15 mouse cellular contexts compared by ENCODE assay signal in genomic region chr10:20119504-20120425, GRCm38 (mm10). TPM values are rescaled to one million over a fixed set of nuclear protein-coding genes. Genes with fewer than 3 reads are reported as not detected.
DNase-seq lines count a peak whose midpoint lies in the region; ATAC-seq and TF ChIP-seq lines count a peak whose summit lies in the region.
"Had no signal": no experiment of that assay in that cellular context is flagged by ENCODE, and none has a peak within 500 bp of the region (broad histone marks: within the 10 kb centered on the region; RNA-seq: fewer than 3 reads in every experiment).

No protein-coding gene starts in this region.

- H3K4me2 ChIP-seq in lung, postnatal 0 days (replicated peaks; ENCODE audit: low read depth, low read length) = no peak overlapping the region
- H3K4me2 ChIP-seq: embryonic facial prominence, embryonic 13.5 days; hindbrain, embryonic 13.5 days; neural tube, embryonic 13.5 days had no signal

- H3K9ac ChIP-seq in lung, postnatal 0 days (replicated peaks; ENCODE audit: low read depth) = no peak overlapping the region
- H3K9ac ChIP-seq: embryonic facial prominence, embryonic 13.5 days; hindbrain, embryonic 13.5 days; neural tube, embryonic 13.5 days had no signal

- WGBS in lung, postnatal 0 days = 85% methylated on average over 15 of the region's 15 CpGs

- H3K36me3 ChIP-seq in lung, postnatal 0 days (ENCODE audit: insufficient read depth, low read length) = no peaks in the 10 kb centered on the region
- H3K36me3 ChIP-seq: hindbrain, embryonic 13.5 days; neural tube, embryonic 13.5 days had no signal

- no peak for TF ChIP-seq CTCF in lung, postnatal 0 days (IDR thresholded peaks at IDR 0.05)

- H3K4me3 ChIP-seq in lung, postnatal 0 days (ENCODE audit: low read depth, low read length) = no peak overlapping the region
- H3K4me3 ChIP-seq: embryonic facial prominence, embryonic 13.5 days; heart, embryonic 10.5 days; hindbrain, embryonic 13.5 days; neural tube, embryonic 13.5 days had no signal

- peak; percentile 18 for ATAC-seq in frontal cortex, adult (ENCODE audit: low TSS enrichment)
- ATAC-seq in lung, postnatal 0 days = no peak

- no peaks in the 10 kb centered on the region for H3K27me3 ChIP-seq in lung, postnatal 0 days (replicated peaks; ENCODE audit: insufficient read depth, low read length)
- H3K27me3 ChIP-seq: embryonic facial prominence, embryonic 13.5 days; hindbrain, embryonic 13.5 days; neural tube, embryonic 13.5 days had no signal

- no peak for TF ChIP-seq EP300 in lung, postnatal 0 days (IDR thresholded peaks at IDR 0.05)

- no peak for DNase-seq in frontal cortex, postnatal 10 days (ENCODE audit: low spot score in 2 of 2)
- peak; percentile 36 for DNase-seq in lung, postnatal 14 days
- no peak for DNase-seq in lung, postnatal 0 days (ENCODE audit: low spot score)
- peak; percentile 55 to 56 for DNase-seq in adrenal gland, postnatal 36 days
- DNase-seq in thymus, postnatal 14 days = peak; percentile 84
- no peak for DNase-seq in spleen, postnatal 10 days (ENCODE audit: low spot score in 2 of 2)
- DNase-seq in urinary bladder, postnatal 36 days (ENCODE audit: low spot score in 2 of 2) = no peak
- DNase-seq: cerebellum, adult 9-10 months; layer of hippocampus, adult 9-11 months; liver had no signal

- no peaks in the 10 kb centered on the region for H3K9me3 ChIP-seq in lung, postnatal 0 days (ENCODE audit: low read length)
- H3K9me3 ChIP-seq: embryonic facial prominence, embryonic 13.5 days; heart, embryonic 10.5 days; hindbrain, embryonic 13.5 days; neural tube, embryonic 13.5 days had no signal

- H3K27ac ChIP-seq in lung, postnatal 0 days (ENCODE audit: low read length) = no peak overlapping the region
- H3K27ac ChIP-seq: embryonic facial prominence, embryonic 13.5 days; heart, embryonic 10.5 days; hindbrain, embryonic 13.5 days; neural tube, embryonic 13.5 days had no signal

- H3K4me1 ChIP-seq in lung, postnatal 0 days (ENCODE audit: insufficient read depth, low read depth, low read length) = no peaks in the 10 kb centered on the region
- H3K4me1 ChIP-seq: embryonic facial prominence, embryonic 13.5 days; hindbrain, embryonic 13.5 days; neural tube, embryonic 13.5 days had no signal

RNA-seq across cellular contexts. Expression of gene Map7, which starts 28.5 kb away (rescaled TPM):
- 12.9 and 14.4 TPM in 2 replicates for polyA plus RNA-seq in lung, postnatal 0 days (2015; fragmentation: Nextera tagmentation; extraction: Ambion mirVana)
- 10 to 100 TPM; 15.1 to 17.9 TPM for total RNA-seq in adrenal gland, postnatal 36 days (2021)

Comparison
In these comparisons a context has a peak if more than half of its experiments do, and no peak if none do; other contexts are left out.
1. DNase-seq: peak in lung, postnatal 14 days (single experiment), adrenal gland, postnatal 36 days (2 of 2) and thymus, postnatal 14 days (single experiment); none in frontal cortex, postnatal 10 days (0 of 2), lung, postnatal 0 days (single experiment), spleen, postnatal 10 days (0 of 2) and urinary bladder, postnatal 36 days (0 of 2).